Mouse (Mus musculus) retina, adult 2 months (tissue): ENCODE data around the gene Tango6.

ENCODE experiments used
- DNase-seq: peaks from one replicate; pipeline ENCODE4 v3.0.0-alpha.2; 2012; ENCODE audit warnings: low read depth, low spot score

The Tango6 gene

DNA sequence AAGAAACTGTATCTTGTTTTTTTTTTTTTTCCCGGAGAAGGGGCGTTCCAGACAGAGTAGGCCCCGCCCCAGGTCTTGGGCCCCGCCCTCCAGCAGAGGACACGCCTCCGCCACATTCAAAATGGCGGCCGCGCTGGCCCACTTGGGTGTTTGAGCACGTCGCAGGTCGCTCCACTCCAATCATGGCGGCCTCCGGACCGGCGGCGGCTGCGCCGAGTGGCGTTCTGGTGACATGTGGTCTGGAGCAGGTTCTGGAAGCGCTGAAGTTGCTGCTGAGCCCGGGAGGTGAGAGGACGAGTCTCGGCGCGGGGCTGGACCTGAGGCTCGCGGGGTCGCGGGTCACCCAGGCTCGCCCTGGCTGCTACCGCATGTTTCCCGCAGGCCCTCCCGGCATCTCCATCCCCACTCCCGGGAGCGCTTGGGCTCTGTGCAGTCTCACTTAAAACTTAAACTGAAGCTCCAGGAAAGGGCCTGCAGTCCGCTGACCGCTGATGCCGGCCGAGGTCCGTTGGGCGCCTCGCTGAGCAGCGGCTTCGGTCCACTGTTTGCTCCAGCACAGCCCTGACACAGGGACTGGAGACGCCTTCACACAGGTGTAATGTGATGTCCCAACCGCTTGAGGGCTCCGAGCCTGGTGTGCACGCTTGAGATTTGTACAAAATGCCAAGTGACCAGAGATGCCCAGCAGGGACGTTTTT, at the start of gene Tango6:
Gene Tango6, plus strand, starts transcription at position 98 of the 698 bp plus-strand sequence.
- peak; percentile 76 for DNase-seq

DNA sequence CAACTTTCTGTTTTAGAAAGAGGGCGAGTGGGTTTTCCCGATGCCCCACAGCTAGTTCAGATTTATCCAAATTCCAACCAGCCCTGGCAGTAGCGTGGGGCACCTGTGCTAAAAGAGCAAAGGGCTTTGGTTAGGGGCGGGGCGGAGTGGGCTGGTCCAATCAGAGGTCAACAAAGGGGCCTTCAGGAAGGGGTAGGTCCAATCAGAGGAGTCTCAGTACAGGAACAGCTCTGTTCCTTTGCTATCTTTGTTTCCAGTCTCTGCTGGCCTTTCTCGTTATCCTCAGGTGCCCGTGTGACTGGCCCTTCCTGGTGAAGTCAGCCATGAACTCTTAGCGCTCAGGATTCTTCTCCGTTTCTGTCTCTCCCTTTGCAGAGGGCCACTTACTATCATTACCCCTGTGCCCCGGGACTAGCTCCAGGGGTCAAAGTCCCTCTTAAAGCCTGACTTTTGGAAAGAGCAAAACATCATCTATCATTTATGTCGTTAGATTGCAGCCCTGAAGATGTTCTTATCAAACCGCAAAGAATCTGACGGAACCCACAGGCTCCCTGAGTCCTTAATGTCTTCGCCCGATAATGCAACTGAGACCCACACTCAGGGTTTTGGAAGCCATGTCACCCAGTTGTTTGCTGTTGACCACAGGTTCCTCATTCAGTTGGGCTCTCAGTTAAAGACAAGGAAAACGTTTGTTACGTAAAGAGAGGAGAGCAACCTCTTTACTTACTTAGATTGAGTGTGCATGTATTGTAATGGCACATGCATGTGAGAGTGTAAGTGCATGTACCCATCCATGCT, 49.3 kb upstream of the Tango6 start:
- DNase-seq = no peak

GRCm38 (mm10) chr8:106635284-106635683, 47.6 kb upstream of the Tango6 start:
- DNase-seq = no peak

GRCm38 (mm10) chr8:106637446-106637845, 45.4 kb upstream of the Tango6 start:
- DNase-seq = no peak

DNA sequence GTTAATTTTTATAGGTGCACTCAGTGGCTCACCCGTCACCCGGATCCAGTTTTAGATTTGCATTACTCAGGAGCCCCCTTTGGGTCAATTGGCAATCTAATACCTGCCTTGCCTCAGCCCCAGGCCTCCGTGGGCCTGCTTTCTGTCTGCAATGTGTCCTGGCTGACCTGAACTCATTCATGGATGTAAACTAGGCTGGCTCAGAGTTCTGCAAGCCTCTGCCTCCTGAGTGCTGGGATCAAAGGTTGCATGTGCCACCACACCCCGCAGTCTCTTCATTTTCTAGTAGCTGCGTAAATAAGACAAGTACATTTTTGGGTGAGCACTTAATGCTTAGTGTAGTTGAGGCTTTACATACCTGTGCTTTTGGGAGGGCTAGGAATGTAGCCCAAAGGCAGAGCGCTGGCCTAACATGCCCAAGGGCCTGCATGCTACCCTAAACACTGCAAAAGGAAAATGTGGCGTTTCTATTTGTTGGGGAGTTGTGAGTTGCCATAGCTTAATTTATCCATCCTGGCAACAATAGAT, 44.0 kb upstream of the Tango6 start:
- DNase-seq = no peak

DNA sequence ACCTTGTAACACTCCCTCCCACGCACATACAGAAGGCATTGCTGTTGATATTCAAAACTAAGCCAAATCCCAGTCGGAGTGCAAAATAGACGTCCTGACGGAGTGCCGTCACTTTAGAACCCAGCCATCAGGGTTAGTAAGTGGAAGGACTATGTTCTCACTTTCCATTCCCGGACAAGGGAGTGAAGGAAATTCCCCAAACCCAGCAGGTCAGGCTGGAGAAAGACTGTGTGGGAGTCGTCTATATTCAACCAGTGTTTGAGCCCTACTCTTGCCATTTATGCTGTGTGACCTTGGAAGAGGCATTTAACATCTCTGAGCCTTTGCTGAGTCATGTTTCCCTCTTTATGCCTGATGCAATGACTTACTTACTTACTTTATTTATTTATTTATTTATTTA, 42.7 kb upstream of the Tango6 start:
- DNase-seq = no peak

DNA sequence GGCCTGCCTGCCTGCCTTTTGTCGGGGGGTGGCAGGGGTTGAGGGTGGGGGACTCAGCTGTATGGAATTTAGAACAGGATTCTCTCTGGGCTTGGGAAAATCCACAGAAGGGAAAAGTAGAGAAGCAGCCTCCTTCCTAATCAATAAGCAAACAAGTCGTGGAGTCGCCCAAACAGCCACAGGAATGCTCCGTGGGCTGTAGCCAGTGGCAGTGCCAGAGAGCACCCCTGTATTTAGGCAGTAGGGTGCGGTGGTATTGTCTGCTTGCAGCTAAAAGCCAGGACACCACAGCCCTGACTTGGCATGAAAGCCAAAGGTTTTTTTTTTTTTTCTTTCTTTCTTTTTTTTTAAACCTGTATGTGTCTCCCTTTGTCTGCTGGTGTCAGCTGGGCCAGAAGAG, 41.9 kb upstream of the Tango6 start:
- no peak for DNase-seq

- no peak for DNase-seq
These were observed 40.7 kb upstream of the Tango6 start for GRCm38 (mm10) chr8:106642172-106642571.

DNA sequence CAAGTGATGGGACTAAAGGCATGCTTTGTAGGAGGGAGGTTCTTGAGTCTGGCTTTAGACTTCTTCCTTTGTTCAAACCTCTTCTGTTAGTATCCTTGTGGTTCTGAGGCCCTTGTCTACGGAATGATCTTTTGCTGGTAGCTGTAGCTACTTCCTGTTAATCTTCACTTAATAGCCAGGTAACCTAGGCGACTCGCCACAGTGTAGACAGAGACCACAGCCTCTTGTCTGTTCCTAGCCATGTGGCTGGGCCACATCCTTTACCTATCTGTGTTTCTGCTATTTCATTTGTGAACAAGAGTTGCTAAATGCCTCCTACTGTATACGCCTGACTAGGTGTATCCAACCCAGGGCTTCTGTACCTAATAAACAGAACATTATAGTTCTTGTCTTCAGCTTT, 39.8 kb upstream of the Tango6 start:
- no peak for DNase-seq

- DNase-seq = no peak
These were observed 37.9 kb upstream of the Tango6 start for GRCm38 (mm10) chr8:106644957-106645356.

GRCm38 (mm10) chr8:106646153-106646552, 36.7 kb upstream of the Tango6 start:
- no peak for DNase-seq

GRCm38 (mm10) chr8:106646731-106647130, 36.1 kb upstream of the Tango6 start:
- no peak for DNase-seq

DNA sequence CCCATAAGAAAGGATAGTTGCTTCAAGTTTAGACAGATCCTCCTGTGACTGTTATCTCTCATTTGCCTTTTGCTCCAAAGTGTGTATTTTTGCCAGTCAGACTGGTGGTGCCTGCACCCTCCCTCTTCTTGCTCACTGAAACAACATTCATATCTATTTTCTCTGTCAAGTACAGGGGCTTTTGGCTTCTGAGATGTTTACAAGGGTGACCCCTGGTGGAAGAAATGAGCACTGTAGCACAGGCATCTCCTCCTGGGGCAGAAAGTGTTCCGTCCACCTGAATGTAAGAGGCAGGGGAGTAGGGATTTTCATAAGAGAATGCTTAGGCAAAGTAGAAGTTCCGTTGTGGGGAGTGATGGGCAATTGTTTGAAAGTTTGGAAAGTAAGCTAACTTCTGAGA, 35.5 kb upstream of the Tango6 start:
- peak; percentile 40 for DNase-seq

DNA sequence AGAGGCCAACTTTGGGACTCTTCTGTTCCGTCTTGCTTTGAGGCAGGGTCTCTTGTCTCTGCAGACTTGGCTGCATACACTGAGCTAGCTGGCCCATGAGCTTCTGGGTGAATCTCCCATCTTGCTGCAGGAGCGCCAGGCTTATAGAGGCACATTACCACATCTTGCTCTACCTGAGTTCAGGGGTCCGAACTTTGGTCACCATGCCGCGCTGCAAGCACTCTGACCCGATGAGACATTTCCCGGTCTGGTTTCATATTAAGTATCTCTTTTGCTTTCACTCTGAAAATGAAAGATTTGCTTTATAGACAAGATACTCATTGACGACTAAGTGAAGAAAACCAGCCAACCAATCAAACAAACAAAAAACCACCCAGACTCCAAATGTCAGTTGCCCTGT, 34.4 kb upstream of the Tango6 start:
- no peak for DNase-seq

DNA sequence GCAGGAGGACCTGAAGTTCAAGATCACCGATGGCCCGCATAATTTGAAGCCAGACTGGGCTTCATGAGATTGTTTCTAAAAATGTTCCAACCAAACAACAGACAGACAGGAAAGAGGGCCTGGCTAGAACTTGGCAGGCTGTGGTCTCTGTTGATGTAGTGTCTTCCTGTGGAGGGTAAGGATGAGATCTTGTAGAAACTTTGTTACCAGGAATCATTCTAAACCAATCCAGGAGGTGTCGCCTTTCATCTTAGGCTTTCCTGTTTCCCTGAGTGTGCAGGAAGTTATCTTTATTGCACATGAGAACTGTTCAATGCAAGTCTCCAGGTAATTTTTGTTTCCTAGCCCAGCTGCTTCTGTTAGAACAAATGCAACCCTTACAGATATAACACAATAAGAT, 30.9 kb upstream of the Tango6 start:
- no peak for DNase-seq

- DNase-seq = no peak
These were observed 26.8 kb upstream of the Tango6 start for GRCm38 (mm10) chr8:106656046-106656445.

DNA sequence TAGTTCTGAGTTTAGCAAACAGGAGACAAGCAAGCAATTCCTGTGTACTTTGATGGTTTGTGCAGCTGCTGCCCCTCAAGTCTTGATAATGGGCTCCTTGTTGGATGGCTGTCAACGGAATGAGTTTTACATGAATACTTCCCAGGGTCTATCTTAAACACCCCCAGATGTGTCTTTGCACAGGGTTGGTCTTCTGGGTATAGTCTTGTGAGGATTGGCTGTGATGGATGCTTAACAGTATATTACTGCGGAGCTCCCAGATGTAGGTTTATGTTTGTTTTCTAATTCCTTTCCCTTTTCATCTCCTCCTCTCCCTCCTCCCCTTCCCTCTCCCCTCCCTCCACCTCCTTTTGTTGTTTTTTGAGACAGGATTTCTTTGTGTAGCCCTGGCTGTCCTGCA, 10.1 kb upstream of the Tango6 start:
- DNase-seq = no peak

- no peak for DNase-seq
These were observed 8.6 kb upstream of the Tango6 start for GRCm38 (mm10) chr8:106674318-106674717.

- DNase-seq = no peak
These were observed 8.0 kb upstream of the Tango6 start for GRCm38 (mm10) chr8:106674894-106675293.

GRCm38 (mm10) chr8:106684387-106684786, 1.5 kb downstream of the Tango6 start:
- no peak for DNase-seq

GRCm38 (mm10) chr8:106687479-106687878, 4.6 kb downstream of the Tango6 start:
- peak; percentile 43 for DNase-seq

GRCm38 (mm10) chr8:106697748-106698248, 14.9 kb downstream of the Tango6 start:
- no peak for DNase-seq

DNA sequence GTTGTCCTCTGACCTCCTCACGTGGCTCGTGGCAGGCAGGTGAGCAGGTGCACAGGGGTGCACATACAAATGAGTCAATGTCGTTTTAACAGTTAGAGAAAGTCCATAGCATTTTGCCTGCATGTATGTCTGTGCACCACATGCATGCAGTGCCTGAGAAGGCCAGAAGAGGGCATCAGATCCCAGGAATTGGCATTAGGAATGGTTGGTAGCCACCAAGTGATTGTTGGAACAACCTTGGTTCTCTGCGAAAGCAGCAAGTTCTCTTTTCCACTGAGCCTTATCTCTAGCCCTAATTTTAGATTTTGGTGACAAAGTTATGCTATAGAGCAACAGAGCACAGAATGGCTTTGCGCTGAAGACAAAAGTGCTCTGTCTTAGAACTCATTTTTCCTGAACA, 16.7 kb downstream of the Tango6 start:
- no peak for DNase-seq
